Mouse (Mus musculus) midbrain, embryonic 12.5 days (tissue): ENCODE data around the gene Tkt. TPM values are rescaled to one million over a fixed set of nuclear protein-coding genes. Genes with fewer than 3 reads are reported as not detected.

Source experiments
- ATAC-seq: fragments of 200-750 bp; cut with Nextera tagmentation; 2 replicates; pipeline ENCODE4 v1.8.0; 2017; ENCODE audit warnings: low read depth, moderate TSS enrichment, moderate library complexity; ENCODE audit not compliant: low FRiP score
- H3K27ac ChIP-seq: fragments of 300-500 bp; sonication (generic); replicated peaks from 2 replicates; pipeline ENCODE4 v1.5.1; 2016; ENCODE audit warnings: mild to moderate bottlenecking
- H3K27me3 ChIP-seq: fragments of 300-500 bp; sonication (generic); 2 replicates; pipeline ENCODE4 v1.6.1; 2016; ENCODE audit warnings: mild to moderate bottlenecking
- H3K36me3 ChIP-seq: fragments of 300-500 bp; sonication (generic); 2 replicates; pipeline ENCODE4 v1.6.1; 2016
- H3K4me1 ChIP-seq: fragments of 300-500 bp; sonication (generic); 2 replicates; pipeline ENCODE4 v1.6.1; 2016
- H3K4me2 ChIP-seq: fragments of 300-500 bp; sonication (generic); replicated peaks from 2 replicates; pipeline ENCODE4 v1.6.1; 2016; ENCODE audit warnings: mild to moderate bottlenecking, moderate library complexity
- H3K4me3 ChIP-seq: fragments of 300-500 bp; sonication (generic); 2 replicates; pipeline ENCODE4 v1.5.1; 2016; ENCODE audit warnings: mild to moderate bottlenecking
- H3K9ac ChIP-seq: fragments of 300-500 bp; sonication (generic); replicated peaks from 2 replicates; pipeline ENCODE4 v1.6.1; 2016; ENCODE audit warnings: mild to moderate bottlenecking, moderate library complexity
- H3K9me3 ChIP-seq: fragments of 300-500 bp; sonication (generic); 2 replicates; pipeline ENCODE4 v1.6.1; 2016; ENCODE audit warnings: mild to moderate bottlenecking
- WGBS: fragments of 180-500 bp; shearing (Covaris S2); methylation state at CpG from one replicate; pipeline ENCODE4 v1.1.7; 2016; 5-methylcytosine and 5-hydroxymethylcytosine counted together
- polyA plus RNA-seq: library from polyadenylated mRNA; unstranded; fragments of >200 nt; fragmentation: Nextera tagmentation; extraction: Ambion mirVana; gene quantifications from 2 replicates; pipeline ENCODE4 v1.2.1, GENCODE M21; 2016

The Tkt gene
- 221 and 240 TPM in 2 replicates for polyA plus RNA-seq

GRCm38 (mm10) chr14:30548131-30548720 lies at the start of gene Tkt:
Tkt (plus strand) TSS chr14:30548359.
- peak within 1 kb of the TSS; percentile 91 for H3K4me2 ChIP-seq
- H3K9me3 ChIP-seq = no peaks in the 10 kb centered on the region
- H3K4me3 ChIP-seq = peak within 1 kb of the TSS; percentile 77
- peak within 1 kb of the TSS; percentile 89 for H3K9ac ChIP-seq
- ATAC-seq = peak; percentile 21
- H3K27me3 ChIP-seq = no peaks in the 10 kb centered on the region
- WGBS = 28% methylated on average over 8 of the region's 8 CpGs
- H3K27ac ChIP-seq = peak within 1 kb of the TSS; percentile 91
- no peaks in the 10 kb centered on the region for H3K36me3 ChIP-seq
- peaks cover 29% of the 10 kb centered on the region for H3K4me1 ChIP-seq

- Histone ChIP-seq H3K36me3 (peaks cover 57% of the 10 kb centered on the region), H3K4me3 (no peak overlapping the region), H3K9me3 (no peaks in the 10 kb centered on the region), H3K4me1 (no peaks in the 10 kb centered on the region), H3K9ac (no peak overlapping the region), H3K27me3 (no peaks in the 10 kb centered on the region), H3K4me2 (no peak overlapping the region), H3K27ac (no peak overlapping the region)
- no peak for ATAC-seq
- WGBS = 81% methylated on average over 5 of the region's 5 CpGs
These were observed 43.2 kb upstream of the Tkt start for GRCm38 (mm10) chr14:30504990-30505389.

GRCm38 (mm10) chr14:30510214-30510763 lies 37.9 kb upstream of the Tkt start:
- H3K9ac ChIP-seq = no peak overlapping the region
- no peak overlapping the region for H3K4me2 ChIP-seq
- no peaks in the 10 kb centered on the region for H3K4me1 ChIP-seq
- H3K27ac ChIP-seq = no peak overlapping the region
- no peaks in the 10 kb centered on the region for H3K9me3 ChIP-seq
- no peak overlapping the region for H3K4me3 ChIP-seq
- 97% methylated on average over 6 of the region's 6 CpGs for WGBS
- peaks cover 67% of the 10 kb centered on the region for H3K36me3 ChIP-seq
- no peak for ATAC-seq
- H3K27me3 ChIP-seq = no peaks in the 10 kb centered on the region

- H3K27ac ChIP-seq = no peak overlapping the region
- H3K9me3 ChIP-seq = no peaks in the 10 kb centered on the region
- no peak for ATAC-seq
- H3K36me3 ChIP-seq = peaks cover 45% of the 10 kb centered on the region
- no peak overlapping the region for H3K4me2 ChIP-seq
- H3K4me1 ChIP-seq = no peaks in the 10 kb centered on the region
- WGBS = 91% methylated on average over 5 of the region's 5 CpGs
- no peaks in the 10 kb centered on the region for H3K27me3 ChIP-seq
- H3K9ac ChIP-seq = no peak overlapping the region
- no peak overlapping the region for H3K4me3 ChIP-seq
These were observed 35.3 kb upstream of the Tkt start for GRCm38 (mm10) chr14:30512896-30513295.

GRCm38 (mm10) chr14:30515931-30516723 lies 32.0 kb upstream of the Tkt start:
- H3K36me3 ChIP-seq = peaks cover 61% of the 10 kb centered on the region
- 91% methylated on average over 13 of the region's 13 CpGs for WGBS
- no peak overlapping the region for H3K4me3 ChIP-seq
- no peaks in the 10 kb centered on the region for H3K27me3 ChIP-seq
- H3K27ac ChIP-seq = no peak overlapping the region
- no peak for ATAC-seq
- H3K9me3 ChIP-seq = no peaks in the 10 kb centered on the region
- H3K4me1 ChIP-seq = no peaks in the 10 kb centered on the region
- H3K9ac ChIP-seq = no peak overlapping the region
- H3K4me2 ChIP-seq = no peak overlapping the region

GRCm38 (mm10) chr14:30519323-30519722 lies 28.8 kb upstream of the Tkt start:
- Histone ChIP-seq H3K9me3 (no peaks in the 10 kb centered on the region), H3K4me2 (no peak overlapping the region), H3K27me3 (no peaks in the 10 kb centered on the region), H3K27ac (no peak overlapping the region), H3K36me3 (peaks cover 69% of the 10 kb centered on the region), H3K4me1 (no peaks in the 10 kb centered on the region), H3K9ac (no peak overlapping the region), H3K4me3 (no peak overlapping the region)
- WGBS = 84% methylated on average over 5 of the region's 5 CpGs
- ATAC-seq = no peak

GRCm38 (mm10) chr14:30523356-30523755 lies 24.8 kb upstream of the Tkt start:
- no peak for ATAC-seq
- 84% methylated on average over 6 of the region's 6 CpGs for WGBS

GRCm38 (mm10) chr14:30528392-30528791 lies 19.8 kb upstream of the Tkt start:
- peaks cover 50% of the 10 kb centered on the region for H3K36me3 ChIP-seq
- no peak for ATAC-seq
- H3K9ac ChIP-seq = no peak overlapping the region
- 86% methylated on average over 10 of the region's 10 CpGs for WGBS
- no peak overlapping the region for H3K4me3 ChIP-seq
- peaks cover 11% of the 10 kb centered on the region; the same call in 1 of the 2 replicates for H3K4me1 ChIP-seq
- H3K27ac ChIP-seq = no peak overlapping the region
- no peak overlapping the region for H3K4me2 ChIP-seq
- no peaks in the 10 kb centered on the region for H3K27me3 ChIP-seq
- no peaks in the 10 kb centered on the region for H3K9me3 ChIP-seq

More at GRCm38 (mm10) chr14:30523356-30523755, 24.8 kb upstream of the Tkt start:
- no peak overlapping the region for H3K27ac ChIP-seq
- H3K27me3 ChIP-seq = no peaks in the 10 kb centered on the region
- H3K4me3 ChIP-seq = no peak overlapping the region
- H3K9me3 ChIP-seq = no peaks in the 10 kb centered on the region
- H3K9ac ChIP-seq = no peak overlapping the region
- peaks cover 93% of the 10 kb centered on the region for H3K36me3 ChIP-seq
- H3K4me1 ChIP-seq = no peaks in the 10 kb centered on the region
- H3K4me2 ChIP-seq = no peak overlapping the region

- Histone ChIP-seq H3K9me3 (no peaks in the 10 kb centered on the region), H3K27ac (no peak overlapping the region), H3K4me3 (no peak overlapping the region), H3K27me3 (no peaks in the 10 kb centered on the region), H3K4me2 (no peak overlapping the region), H3K4me1 (peaks cover 11% of the 10 kb centered on the region; the same call in 1 of the 2 replicates), H3K9ac (no peak overlapping the region), H3K36me3 (peaks cover 44% of the 10 kb centered on the region)
- WGBS = 91% methylated on average over 5 of the region's 5 CpGs
- no peak for ATAC-seq
These were observed 19.2 kb upstream of the Tkt start for GRCm38 (mm10) chr14:30528961-30529360.

- H3K9me3 ChIP-seq = no peaks in the 10 kb centered on the region
- no peak overlapping the region for H3K27ac ChIP-seq
- H3K9ac ChIP-seq = no peak overlapping the region
- peaks cover 42% of the 10 kb centered on the region for H3K36me3 ChIP-seq
- H3K4me1 ChIP-seq = peaks cover 11% of the 10 kb centered on the region; the same call in 1 of the 2 replicates
- H3K4me2 ChIP-seq = no peak overlapping the region
- no peaks in the 10 kb centered on the region for H3K27me3 ChIP-seq
- ATAC-seq = no peak
- WGBS = 95% methylated on average over 12 of the region's 12 CpGs
- no peak overlapping the region for H3K4me3 ChIP-seq
These were observed 18.7 kb upstream of the Tkt start for GRCm38 (mm10) chr14:30529454-30529853.

GRCm38 (mm10) chr14:30530726-30531269 lies 17.4 kb upstream of the Tkt start:
- H3K27me3 ChIP-seq = no peaks in the 10 kb centered on the region
- no peak overlapping the region for H3K4me2 ChIP-seq
- WGBS = 74% methylated on average over 8 of the region's 8 CpGs
- peaks cover 30% of the 10 kb centered on the region for H3K36me3 ChIP-seq
- no peaks in the 10 kb centered on the region for H3K9me3 ChIP-seq
- H3K9ac ChIP-seq = no peak overlapping the region
- peaks cover 11% of the 10 kb centered on the region; the same call in 1 of the 2 replicates for H3K4me1 ChIP-seq
- H3K4me3 ChIP-seq = no peak overlapping the region
- no peak for ATAC-seq
- H3K27ac ChIP-seq = no peak overlapping the region

GRCm38 (mm10) chr14:30531431-30531830 lies 16.7 kb upstream of the Tkt start:
- WGBS = 91% methylated on average over 5 of the region's 5 CpGs
- Histone ChIP-seq H3K36me3 (peaks cover 23% of the 10 kb centered on the region; the same call in 1 of the 2 replicates), H3K9ac (no peak overlapping the region), H3K27ac (no peak overlapping the region), H3K9me3 (no peaks in the 10 kb centered on the region), H3K27me3 (no peaks in the 10 kb centered on the region), H3K4me2 (no peak overlapping the region), H3K4me1 (peaks cover 11% of the 10 kb centered on the region; the same call in 1 of the 2 replicates), H3K4me3 (no peak overlapping the region)
- ATAC-seq = no peak
